Mouse (Mus musculus): ENCODE results near the gene Cpne4. TPM values are rescaled to one million over a fixed set of nuclear protein-coding genes. Genes with fewer than 3 reads are reported as not detected.

Cpne4 gene
- total RNA-seq, 1 experiment from 2014 or later = 0.39 TPM

DNA sequence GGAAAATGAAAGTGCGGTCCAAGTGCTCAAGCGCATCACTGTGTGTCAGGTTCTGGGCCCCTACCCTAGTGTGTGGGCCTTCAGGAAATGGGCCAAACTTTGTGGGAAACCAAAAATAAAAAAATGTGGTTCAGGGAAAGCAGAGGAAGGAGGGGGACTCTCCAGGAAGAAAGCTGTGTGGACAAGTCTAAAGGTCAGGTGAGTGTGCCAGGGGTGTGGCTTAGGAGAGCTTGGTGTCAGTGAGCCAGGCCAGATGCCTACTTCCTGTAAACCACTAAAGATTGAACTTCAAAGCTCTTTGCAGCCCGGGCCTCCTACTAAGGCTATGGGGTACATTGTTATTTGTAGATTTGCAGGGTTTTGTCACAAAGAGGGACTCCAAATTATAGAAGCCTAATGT lies 327.1 kb downstream of the Cpne4 start:
- no peak for DNase-seq

DNA sequence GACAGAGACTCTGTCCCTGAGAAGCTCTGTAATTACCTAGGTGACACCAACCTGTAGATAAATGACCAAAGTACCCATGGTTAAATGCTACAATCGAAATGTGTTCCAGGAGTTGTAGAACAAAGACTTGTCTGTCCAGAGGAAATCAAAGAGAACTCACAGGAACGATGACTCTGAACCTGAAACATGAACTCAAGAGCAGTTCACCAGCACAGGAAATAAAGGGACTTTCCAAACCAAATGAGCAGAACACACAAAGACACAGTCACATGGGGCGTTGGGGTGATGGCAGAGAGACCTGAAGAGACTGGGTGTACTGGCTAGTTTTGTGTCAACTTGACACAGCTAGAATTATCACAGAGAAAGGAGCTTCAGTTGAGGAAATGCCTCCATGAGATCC lies 329.9 kb downstream of the Cpne4 start:
- DNase-seq = no peak

DNA sequence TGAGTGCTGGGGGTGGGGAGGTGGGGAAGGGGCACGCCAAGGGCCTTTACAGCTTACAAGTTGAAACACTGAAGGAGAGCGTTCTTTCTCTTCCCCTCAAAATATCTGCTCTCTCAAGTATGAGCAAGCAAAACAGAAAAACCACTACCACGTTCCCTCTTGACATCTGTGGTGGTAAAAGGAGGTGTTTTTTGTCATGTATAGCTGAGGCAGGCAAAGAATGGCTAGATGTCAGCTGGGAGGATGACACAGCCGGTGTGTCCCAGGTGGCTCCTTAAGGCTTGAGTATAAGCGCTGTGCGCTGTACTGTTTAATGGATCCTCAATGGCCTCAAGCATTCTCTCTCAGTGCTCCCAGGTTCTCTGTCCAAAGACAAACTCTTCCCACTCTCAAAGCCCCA lies 331.5 kb downstream of the Cpne4 start:
- DNase-seq = no peak

DNA sequence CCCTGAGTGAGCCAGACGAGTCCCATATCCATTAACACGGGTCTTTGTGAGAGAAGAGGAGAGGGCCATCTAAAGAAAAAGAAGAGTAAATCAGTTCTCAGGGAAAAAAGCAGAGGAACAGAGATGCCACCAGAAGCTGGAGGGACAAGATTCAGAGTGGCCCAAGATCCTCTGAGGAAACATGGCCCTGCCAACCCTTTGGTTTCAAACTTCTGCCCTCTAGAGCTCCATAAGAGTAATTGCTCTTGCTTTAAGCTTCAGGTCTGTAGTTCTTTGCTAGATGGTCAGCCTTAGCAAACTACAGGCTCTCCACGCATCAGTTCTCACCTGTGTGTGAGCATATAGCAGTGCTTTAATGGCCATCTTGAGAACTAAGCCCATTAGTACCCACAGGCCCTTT lies 343.4 kb downstream of the Cpne4 start:
- DNase-seq = no peak

GRCm38 (mm10) chr9:104895360-104895759 lies 348.3 kb downstream of the Cpne4 start:
- no peak for DNase-seq

DNA sequence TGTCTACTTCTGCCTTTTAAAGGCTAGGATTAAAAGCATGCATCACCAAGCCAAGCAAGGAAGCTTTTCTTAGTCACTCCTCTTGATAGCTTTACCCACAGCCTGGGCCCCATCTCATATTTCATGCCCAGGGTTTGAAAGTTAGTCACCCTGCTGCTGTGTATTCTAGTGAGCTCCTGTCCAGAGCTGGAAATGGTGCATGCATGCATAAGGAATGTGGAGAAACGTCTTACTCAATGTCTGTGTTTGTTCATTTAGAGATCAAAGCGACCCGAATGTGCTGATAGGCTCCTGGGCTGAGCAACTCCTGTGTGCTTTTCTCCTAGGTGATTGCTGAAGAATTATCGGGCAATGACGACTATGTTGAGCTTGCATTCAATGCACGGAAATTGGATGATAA lies 354.0 kb downstream of the Cpne4 start:
- no peak for DNase-seq

DNA sequence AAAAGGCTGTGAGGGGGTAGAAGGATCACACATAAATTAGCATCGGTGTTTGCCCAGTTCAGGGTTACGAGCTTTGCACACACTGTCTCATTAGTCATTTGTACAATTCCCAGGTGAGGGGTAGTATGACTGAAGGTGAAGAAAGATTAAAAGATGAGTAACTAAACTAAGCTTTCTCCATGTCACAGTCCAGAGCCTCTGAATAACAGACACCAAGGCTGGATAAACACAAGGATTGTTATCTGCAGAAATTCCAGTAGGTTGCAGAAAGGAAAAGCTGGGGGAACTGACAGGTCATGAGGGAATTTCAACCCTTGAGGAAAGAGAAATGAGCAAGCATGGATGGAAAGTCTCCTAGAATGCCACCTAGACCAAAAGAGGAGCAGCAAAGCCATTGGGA lies 354.7 kb downstream of the Cpne4 start:
- DNase-seq = no peak

DNA sequence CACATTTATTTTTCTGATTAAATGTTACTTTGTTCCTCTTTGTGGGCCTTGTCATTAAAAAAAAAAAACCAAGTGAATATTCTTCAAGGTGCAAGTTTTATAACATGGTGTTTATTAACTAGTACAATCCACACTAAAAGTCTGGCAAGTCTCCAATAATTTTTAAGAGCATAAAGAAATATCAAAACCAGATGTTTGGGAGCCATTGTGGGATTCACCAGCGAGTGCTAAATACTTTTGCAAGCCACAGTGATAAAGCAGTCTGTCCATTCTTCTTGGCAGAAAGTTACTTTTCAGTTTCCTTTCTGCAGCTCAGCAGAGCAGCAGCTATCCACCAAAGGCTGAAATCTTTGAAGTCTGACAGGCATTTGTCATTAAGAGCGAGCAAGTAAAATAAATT lies 365.6 kb downstream of the Cpne4 start:
- DNase-seq = no peak

DNA sequence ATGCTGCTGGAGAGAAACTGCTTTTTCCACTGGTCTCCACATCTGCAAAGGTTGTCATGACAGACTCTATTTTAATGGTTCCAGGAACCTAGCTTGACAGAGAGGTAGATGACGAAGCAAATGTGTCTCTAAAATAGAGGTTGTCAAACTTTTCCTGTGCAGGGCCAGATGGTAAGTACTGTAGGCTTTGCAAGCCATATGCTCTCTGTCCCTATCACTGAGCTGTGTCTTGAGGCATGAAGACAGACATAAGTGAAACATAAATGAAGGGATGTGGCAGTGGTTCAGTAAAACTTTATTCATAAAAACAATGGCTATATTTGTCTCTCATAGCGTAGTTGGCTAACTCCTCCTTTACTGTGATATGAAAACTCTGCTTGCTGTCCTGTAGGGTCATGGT lies 366.2 kb downstream of the Cpne4 start:
- DNase-seq = no peak

DNA sequence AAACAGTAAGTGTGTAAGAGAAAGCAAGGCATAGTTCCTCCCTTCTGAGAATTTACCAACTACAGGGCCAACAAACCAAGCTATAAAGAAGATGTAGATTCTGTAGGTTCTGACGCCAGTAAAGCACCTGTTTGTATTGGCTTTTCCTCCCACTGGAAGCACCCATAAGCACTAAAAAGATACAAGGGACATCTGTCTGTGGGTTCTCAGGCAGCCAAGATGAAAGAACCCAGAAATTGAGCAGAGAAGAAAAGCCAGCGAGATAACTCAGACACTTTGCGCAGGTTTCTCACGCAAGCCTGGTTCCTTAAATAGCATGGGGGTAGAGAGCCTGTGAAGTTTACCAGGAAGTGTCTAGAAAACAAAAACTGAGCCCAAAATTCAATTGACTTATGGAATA lies 374.1 kb downstream of the Cpne4 start:
- no peak for DNase-seq

GRCm38 (mm10) chr9:104922051-104922450 lies 375.0 kb downstream of the Cpne4 start:
- DNase-seq = no peak

- DNase-seq = no peak
Measured at GRCm38 (mm10) chr9:104928806-104929205, 381.7 kb downstream of the Cpne4 start.

DNA sequence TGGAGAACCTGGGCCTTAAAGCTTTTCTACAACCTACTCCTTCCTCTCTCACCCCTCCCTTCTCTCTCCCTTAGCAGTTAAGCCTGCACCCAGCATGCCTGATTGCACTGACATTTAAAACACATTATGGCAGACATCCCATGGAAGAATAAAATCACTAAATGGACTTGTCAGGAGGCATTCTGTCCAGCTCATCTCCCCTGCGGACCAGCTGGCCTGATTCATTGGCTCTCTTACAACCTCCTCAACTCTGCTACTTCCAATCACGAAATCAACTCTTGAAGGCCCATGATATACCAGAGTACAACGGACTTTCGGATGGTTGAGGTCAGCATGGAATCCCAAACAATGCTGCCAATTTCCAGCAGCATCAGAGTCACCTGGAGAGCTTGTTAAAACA lies 393.3 kb downstream of the Cpne4 start:
- DNase-seq = no peak

GRCm38 (mm10) chr9:104950551-104950950 lies 403.5 kb downstream of the Cpne4 start:
- DNase-seq = no peak

GRCm38 (mm10) chr9:104952176-104952575 lies 405.1 kb downstream of the Cpne4 start:
- no peak for DNase-seq

GRCm38 (mm10) chr9:104972828-104973227 lies 425.7 kb downstream of the Cpne4 start:
- DNase-seq = no peak

DNA sequence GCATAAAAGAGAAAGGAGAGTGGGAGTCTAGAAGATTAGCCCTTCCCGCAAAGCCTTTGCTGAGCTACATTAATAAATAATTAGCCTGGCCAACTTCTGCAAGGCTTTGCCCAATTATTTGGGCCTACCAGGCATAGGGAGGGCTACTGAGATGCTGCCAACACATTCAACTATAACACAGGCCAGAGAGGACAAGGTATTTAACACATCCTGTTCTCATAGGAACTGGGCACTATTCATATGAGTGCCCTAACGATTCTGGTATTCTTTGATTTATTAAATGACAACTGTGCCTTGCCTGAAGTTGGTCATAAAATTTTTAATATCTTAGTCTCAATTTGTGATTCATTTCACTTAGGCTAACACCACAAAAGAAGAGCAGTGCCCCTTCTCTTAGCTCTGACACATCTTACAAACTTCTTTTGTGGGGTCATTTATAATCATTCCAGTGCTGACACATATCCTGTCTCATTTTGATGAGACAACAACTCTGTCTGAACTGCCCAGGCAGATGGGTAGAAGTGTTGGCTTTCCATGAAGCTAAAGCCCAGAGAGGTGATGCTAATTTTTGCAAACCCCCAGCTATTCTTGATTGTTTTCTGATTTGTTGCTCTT lies 435.0 kb downstream of the Cpne4 start:
- DNase-seq = no peak

DNA sequence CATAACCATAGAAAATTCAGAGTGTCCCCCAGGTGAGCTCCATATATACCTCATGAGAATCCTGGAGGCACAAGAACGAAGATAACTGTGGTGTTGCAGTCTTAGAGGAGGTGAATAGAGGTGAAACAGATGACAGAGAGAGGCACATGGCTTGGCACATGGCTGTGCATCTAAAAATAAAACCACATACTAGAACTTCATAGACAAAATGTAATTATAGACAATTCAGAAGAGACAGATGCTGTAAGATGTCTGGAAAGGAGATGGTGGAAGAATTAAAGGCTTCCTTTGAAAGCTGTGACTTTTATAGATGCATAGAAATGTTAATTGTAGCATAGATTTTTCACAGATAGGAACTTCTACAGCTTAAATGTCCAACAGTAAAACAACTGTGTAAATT lies 451.1 kb downstream of the Cpne4 start:
- no peak for DNase-seq

- no peak for DNase-seq
Measured at GRCm38 (mm10) chr9:105010721-105011120, 463.6 kb downstream of the Cpne4 start.

DNA sequence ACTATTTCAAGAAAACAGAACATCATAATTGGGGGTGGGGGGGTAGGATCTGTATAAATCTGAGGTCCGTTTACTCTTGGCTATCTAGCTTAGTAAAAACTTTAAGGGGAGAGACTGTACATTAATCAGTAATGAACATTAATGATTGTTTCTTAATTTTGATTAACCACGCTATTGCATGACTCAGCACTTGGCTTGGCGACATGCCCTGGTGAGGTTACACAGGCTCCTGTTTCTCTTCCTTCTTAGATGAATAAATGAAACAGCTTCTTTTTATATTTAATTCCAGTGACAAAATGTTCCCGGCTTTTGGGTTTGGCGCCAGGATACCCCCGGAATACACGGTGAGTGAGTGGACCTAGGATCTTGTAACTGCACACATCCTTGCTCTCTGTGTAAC lies 471.1 kb downstream of the Cpne4 start:
- peak; percentile 3 for DNase-seq

DNA sequence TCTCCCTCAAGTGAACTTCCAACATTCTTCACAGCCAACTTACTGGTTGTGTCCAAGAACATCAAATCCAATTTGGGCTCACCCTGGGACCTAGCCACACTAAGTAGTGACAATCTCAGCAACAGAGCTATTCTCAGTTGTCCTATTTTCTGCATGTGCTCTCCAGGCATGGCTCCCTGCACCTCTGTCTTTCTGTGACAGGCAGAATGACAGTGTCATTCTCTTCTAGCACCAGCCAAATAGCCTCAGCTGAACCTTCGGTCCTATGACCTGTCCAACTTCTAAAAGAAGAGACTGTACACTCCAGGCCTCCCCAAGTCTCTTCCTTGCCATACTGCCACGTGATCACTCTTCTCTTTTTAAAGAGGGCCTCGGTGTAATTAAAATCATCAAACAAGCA lies 481.2 kb downstream of the Cpne4 start:
- DNase-seq = no peak

DNA sequence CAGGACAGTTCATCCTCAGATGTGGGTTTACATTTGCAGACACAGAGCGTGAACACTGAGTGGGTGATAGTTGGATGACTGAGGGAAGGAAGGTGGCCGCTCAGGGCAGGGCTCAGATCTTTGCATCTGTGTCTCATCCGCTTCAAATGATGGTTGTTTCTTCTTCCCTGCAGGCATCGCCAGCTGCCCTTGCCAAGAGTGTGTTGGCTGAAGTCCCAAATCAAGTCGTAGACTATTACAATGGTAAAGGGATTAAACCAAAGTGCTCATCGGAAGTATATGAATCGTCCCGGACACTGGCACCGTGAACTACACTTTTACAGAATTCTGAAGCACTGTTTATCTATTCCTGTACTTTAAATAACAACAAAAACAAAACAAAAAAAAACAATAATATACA lies 485.5 kb downstream of the Cpne4 start:
- DNase-seq = no peak

DNA sequence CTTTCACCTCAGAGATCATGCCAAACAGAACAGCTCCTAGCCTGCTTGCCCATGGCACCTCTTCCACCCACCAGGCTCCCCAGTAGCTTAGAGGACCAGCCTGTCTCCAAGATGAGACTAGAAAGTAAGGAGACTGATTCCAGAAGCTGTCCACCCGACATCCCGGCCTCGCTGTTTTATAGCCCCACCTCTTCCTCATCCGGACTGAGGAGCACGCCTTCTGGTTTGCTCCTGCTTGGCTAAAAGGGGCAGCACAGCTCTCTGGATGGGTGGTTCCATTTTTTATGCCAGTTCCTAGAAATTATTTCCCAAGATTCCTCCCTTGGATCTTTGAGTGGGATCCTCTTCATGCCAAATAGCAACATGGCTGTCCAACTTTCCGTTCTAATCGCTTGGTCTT lies 486.6 kb downstream of the Cpne4 start:
- DNase-seq = no peak

DNA sequence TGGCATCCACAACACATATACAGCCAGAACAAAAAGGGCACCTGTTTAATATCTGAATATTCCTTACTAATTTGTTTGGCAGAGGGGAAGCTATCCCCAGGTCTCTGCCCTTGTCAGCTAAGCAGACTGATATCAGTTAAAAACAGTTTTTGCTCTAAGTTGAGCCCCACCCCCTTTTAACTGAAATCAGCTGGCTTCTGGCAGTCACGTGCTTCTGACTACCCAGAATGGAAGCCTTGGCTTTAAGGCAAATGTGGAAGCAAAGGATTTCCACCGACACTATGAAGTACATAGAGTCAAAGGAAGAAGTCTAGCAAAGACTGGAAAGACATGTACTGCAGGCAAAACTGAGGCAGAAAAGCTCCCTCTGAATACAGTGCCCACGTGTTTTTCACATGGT lies 490.8 kb downstream of the Cpne4 start:
- no peak for DNase-seq

DNA sequence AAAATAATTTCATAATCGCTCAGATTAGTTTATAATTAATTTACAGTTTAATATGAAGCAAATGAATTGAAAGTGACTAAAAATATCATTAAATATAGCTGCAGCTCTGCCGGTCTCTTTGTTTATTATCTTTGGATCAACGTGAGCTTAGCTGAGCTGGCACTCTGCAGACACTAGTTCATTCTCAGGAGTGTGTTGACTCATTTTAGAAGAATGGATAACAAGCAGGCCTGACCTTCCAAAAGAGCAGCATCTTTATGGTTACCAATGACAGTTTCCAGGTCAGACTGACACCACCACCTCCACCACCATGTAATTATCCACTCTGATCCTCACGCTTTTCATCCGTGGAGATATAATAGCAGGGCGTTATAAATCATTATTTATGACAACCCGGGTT lies 498.9 kb downstream of the Cpne4 start:
- no peak for DNase-seq
